Mouse (Mus musculus): ENCODE measurements around the gene Pmfbp1.
"Not testable (repeated sequence)": the region's sequence is repeated elsewhere in the genome, so short reads cannot be mapped to it uniquely, and the experiment has no call there.

Pmfbp1 gene

DNA sequence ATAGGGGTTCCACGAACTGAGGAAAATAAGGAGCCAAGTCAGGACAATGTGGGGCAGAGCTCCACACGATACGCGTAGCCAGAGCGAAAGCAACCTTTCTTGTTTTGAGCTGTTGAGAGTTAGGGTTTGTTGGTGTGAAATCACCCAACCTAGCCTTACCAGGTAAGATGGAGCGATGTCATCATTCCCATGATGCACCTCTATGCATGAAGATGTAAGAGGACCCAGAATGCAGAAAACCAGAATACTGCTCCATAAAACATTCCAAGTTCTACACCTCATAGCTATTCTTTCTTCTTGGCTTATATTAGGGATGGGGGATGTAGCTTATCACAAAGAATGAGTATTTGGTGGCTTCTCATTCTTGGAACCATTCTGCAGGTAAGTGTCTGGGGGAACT, at the start of gene Pmfbp1:
TSS of gene Pmfbp1 (plus strand) at position 301 of the 400 bp plus-strand sequence.
- no peak for DNase-seq (ENCODE audit: low read depth)

DNA sequence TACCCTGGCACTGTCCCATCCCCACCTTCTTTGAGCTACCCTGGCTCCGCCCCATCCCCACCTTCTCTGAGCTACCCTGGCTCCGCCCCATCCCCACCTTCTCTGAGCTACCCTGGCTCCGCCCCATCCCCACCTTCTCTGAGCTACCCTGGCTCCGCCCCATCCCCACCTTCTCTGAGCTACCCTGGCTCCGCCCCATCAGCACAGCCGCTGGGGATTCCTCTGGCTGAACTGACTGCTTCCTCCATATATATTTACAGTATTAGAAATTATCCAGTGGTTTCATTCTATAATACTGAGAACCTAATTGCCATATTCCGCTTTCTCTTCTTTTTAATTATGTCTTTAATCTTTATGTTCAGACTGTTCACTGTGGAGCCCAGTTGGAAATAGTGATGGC, 46.9 kb upstream of the Pmfbp1 start:
- DNase-seq (ENCODE audit: low read depth) = not testable (repeated sequence)

DNA sequence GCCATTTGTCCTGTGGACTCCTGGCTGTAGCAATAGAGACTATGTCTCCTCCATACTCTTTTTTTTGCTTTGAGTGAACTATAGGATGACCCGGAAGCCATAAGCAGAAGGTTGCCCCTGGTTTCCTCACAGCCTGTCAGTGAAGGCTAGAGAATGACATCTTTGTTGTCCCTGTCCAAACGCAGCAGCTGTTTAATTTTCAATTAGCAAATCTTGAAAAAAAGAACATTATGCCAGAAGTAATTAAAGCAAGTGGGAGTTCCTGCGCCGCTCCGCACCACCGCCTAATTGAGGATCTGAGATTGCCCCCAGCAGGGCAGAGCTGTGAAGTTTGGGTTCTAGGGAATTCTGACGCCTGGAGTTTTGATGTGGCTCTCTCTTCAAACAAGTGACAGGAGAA, 42.8 kb upstream of the Pmfbp1 start:
- DNase-seq (ENCODE audit: low read depth) = no peak

DNA sequence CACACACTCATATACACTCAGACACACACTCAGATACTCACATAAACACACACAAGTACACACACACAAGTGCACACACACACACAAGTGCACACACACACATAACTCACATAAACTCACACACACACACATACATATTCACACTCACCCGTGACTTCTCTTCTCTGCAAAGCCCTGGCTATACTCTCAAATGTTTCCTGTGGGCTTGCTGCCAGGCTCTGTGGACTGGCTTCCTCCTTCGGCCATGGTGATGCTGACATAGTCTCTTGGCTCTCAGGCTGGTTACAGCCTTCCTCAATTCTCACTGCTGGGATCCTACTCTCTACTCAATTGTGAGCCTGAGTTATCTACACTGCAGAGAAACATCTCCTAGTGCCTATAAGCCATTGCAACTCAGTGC, 38.7 kb upstream of the Pmfbp1 start:
- peak; percentile 8 for DNase-seq (ENCODE audit: low read depth)

DNA sequence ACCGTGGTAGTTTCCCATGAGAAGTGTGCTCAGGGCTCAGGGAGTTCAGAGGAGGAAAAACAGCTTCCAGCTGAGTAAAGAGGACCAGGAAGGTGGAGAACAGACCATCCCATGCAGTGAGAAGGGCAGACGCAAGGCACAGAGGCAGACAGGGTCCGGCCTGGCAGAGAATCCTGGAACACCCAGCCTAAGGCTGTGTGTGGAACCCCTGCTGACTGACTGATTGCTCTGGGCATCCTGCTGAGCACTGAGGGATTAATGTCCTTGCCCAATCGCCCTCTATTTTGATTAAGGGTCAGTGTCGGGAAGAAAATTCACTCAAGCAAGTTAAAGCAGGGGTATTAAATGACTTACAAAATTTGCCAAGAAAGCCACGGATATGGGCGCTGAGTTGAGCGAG, 36.4 kb upstream of the Pmfbp1 start:
- DNase-seq (ENCODE audit: low read depth) = no peak

DNA sequence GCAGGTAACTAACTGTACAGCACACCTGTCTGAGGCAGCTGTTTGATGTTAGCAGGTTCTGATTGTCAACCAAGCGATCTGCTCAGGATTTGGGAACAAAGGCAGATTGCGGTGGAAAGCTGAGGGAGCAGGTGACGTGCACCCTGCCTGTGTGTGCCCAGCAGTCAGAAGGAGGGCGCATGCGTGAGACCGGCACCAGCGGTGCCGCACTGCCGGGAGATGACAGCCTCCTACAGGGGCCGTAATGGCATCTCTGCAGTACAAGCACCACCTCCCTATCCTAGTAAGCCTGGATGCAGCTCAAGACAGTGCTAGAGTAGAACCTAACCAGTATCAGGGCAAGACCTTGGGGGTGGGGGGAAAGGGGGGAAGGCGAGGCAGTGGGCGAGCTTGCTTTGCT, 35.2 kb upstream of the Pmfbp1 start:
- no peak for DNase-seq (ENCODE audit: low read depth)

DNA sequence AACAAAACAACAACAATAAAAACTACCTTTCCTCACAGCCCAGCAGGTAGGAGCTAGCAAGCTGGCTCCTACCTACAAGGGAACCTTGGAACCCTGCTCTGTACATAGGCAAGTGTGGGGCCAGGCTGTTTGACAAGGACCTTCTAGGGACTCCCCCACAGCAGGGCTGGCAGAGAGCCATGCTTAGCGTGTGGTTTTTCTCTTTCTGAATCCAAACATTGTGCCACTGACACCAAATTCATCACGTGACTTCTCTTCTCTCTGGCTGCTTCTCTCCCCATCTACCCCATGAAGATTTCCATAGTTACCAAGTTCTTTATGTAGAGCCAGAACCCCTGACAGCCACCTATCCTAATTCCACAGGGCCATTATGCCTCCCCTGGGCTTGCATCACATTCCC, 30.8 kb upstream of the Pmfbp1 start:
- DNase-seq (ENCODE audit: low read depth) = no peak

DNA sequence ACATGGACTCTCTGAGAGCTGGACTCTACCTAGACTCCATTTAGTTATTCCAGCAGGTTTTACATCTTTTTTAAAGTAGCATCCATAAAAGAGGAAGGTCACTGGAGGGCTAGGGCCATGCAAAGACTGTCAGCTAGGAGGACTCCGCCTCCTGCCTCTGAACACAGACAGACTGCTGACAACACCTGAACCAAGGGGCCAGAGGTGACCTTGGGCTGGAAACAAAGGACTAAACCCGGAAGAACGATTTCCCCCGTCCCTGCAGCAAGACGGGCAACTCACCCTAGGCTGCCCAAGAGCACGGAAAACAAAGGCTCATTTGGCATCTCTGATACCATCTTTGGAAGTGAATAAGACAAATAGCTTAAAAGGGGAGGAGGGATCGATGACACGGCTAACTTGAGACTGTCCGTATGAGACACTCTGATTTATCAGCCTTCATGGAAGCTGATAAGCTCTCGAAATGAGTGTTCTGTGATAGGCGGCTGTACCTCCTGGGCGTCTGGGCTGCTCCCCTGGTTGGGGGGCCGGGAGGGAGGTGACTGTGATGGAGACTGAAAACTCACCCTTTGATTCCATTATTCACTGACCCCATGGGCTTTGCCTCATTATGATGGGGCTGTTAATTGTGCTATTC, 30.0 kb upstream of the Pmfbp1 start:
- DNase-seq (ENCODE audit: low read depth) = no peak

DNA sequence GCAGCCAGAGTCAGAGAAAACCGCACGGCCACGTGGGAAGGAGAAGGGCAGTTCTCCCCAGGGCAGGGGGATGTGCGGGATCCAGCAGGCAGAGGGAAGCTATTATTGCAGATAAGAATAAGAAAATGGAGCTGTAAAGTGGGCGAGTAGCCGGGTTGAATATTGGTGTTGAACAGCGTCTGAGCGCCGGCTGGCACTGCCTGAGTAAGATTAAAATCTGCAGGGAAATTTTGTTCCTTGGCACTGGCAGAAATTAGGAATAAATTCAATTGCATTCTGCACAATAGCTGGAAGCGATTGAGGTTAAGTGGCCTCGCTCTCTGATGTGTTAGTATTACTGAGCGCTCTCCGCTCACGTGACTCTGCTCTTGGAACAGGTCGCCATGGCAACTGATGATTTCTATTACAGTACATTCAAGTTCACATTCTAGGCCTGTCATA, 29.4 kb upstream of the Pmfbp1 start:
- DNase-seq (ENCODE audit: low read depth) = peak; percentile 34

DNA sequence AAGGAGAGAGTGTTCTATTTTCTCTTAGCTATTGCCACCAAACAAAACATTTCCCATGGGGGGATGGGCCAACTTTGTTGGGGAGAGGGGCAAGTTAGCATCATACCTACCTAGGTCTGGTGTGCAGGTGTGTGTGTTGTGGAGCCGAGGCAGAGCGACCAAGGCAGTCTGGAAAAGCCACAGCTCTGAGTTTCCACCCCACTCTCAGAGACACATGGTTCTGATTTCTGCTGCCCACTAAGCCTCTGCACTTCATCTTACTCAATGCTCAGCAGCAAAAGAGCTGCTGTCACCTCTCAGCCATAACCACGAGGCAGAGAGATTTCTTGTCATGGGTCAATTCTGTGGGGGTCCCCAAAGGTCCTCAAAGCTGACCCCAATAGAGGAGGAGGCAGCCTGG, 28.8 kb upstream of the Pmfbp1 start:
- no peak for DNase-seq (ENCODE audit: low read depth)

DNA sequence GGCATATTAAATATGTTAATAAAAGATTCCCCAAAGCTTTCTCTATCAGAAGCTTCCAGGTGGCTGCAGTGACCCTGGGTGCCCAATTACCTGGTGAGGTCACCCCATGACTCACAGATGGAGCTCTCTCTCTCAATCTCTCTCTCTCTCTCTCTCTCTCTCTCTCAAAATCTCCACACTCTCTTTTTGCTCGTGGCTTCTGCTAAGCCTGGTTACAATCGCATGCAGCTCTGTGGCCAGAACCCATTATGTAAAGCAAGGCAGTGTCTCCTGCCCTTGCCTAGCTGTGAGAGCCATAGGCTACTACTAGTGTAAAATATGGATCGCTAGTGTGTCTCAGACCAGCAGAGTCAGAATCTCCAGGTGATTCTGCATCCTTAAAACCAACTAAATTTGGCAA, 28.1 kb upstream of the Pmfbp1 start:
- DNase-seq (ENCODE audit: low read depth) = no peak

DNA sequence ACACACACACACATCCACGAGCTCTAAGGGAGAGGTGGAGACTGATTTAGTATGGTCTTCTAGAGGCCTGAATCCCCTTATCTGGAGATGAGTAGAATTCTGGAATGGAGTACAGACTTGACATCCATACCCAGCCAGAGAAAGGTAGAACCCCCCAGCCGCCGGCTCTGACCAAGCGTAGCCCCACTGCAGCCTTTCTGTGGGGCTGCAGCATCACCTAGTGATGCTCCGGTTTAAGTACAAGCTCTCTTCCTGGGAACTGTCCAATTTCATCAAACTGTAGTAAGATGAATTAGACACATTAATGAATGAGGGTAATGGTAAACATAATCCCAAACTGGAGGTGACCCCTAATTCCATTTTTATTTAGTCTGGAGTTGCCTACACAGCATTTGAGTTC, 26.3 kb upstream of the Pmfbp1 start:
- DNase-seq (ENCODE audit: low read depth) = no peak

DNA sequence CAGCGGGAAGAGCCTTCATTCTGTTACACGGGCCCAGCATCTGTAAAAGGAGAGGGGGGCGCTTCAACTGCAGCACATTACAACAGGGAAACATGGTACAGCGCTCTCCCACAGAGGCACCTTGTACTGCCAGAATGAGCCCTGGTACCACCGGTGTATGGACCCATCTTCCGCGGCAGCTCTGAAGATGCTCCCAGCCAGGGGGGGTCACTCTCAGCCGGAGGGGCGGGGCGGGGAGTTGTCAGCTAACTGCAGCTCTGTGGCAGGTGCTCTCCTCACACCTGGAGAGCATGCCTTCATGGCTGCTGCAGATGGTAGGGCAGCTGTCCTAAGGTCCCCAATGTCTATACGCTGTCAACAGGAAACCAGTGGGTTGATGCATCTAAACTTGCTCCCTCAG, 25.7 kb upstream of the Pmfbp1 start:
- DNase-seq (ENCODE audit: low read depth) = no peak

DNA sequence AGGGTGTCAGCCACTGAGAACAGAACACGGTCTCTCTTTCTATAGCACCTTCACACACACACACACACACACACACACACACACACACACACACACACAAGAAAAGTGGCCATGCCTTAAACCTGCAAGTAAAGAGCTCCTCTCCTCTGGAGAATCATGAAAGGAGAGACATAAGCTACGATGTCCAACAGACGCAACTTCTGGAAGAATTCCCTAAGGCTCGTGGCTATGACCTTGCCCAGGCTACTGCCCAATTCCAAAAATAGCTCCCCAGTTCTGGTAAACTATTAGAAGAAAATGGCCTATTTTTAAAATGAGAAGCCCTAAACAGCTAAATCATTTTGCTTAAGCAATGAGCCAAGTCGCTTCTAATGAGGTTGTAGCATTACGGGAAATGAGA, 22.0 kb upstream of the Pmfbp1 start:
- no peak for DNase-seq (ENCODE audit: low read depth)

DNA sequence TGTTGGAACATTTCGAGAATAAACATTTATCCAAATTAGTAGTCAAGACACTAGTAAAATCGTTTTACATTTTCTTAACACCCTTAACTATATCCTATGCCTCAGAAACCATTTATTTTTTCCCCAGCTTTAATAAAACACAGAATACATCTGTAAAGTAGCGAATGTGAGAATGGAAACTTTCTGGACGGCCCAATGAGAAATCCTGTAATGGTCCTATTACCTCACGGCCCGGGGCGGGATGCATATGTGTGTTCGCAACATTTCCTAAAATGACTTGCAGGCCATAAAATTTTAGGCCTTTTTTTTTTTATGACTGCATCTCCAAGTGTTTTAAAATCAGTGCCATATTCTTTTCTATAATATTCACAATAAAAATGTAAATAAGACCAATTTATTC, 21.4 kb upstream of the Pmfbp1 start:
- DNase-seq (ENCODE audit: low read depth) = no peak

DNA sequence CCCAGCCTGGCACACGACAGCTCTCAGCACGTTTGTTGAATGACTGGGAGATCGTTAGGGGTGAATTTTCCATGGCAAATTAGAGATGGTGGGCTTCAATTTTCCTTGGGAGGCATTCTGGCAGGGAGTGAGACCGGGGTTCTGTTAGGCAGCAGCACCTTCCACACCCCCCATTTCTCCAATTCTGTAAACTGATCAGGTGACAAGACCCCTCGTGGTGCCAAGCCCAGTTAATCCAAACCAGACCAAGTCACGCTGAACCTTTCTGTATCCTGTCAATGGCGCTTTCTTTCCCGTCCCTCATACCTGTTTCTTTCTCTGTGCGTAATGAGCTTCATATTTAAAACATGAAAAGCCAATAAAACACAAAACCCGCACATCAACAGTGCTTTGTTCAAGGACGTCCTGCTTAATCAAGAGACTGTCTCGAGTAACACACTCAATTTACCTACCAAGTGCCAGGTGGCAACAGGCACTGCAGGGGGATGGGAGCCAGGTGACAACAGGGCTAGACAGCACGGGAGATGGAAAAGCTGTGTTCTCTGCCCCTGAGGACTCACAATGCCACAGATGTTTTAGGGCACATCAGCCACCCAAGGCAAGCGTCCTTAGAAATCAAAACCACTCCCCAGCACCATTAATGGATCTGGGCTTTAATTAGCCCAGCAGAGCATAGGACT, 19.2 kb upstream of the Pmfbp1 start:
- DNase-seq (ENCODE audit: low read depth) = no peak

DNA sequence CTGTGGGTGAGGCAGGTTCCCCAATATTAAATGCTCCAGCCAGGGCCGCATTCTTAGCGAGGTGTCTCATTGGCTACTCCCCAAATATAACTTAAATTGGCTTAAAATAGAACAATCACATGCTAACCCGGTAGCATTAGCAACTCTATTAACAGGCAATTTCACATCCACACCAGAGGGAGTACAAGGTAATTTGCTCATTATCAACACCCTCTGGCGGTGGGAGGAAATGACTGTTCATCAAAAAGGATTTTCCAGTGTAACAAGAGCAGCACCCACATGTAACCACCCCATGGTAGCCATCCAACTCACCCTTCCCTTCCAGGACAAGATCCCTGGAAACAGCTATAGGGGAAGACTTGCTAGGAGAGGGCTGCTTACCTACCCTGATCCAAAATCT, 18.4 kb upstream of the Pmfbp1 start:
- DNase-seq (ENCODE audit: low read depth) = no peak

DNA sequence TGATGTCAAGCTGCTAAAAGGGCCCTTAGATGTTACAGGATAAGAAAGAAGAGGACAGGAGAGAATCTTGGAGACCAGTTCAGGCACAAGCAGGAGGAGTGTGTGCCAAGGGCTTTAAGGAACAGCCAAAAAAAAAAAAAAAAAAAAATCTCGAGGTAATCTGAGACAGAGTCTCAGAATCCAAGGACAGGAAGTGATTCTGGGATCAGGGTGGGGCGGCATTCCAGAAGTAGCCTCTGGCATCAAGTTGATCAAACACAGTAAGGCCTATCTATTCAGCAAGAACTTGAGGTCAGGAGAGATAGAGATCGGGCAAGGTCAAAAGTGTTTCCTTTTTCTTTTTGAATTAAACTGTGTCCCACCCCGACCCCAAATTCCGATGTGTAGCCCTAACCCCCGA, 15.2 kb upstream of the Pmfbp1 start:
- no peak for DNase-seq (ENCODE audit: low read depth)

DNA sequence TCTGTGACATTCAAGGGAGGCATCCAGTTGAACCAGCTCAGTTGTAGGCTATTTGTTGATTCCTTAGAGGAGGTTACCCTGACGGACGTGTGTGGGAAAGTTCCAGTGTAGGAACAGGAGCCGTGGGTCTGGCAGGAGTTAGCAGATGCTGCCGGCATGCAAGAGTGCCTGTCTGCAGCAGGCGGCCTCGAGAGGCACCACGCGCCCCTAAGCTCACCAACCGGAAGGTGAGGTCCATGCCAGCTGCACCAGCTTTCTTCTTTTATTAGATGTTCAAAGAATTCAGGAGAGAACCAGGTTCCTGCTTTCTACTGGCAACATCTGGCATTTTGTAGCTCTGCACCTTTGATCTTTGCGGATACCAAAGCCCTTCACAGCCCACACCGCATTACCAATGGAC, 9.1 kb upstream of the Pmfbp1 start:
- DNase-seq (ENCODE audit: low read depth) = no peak

DNA sequence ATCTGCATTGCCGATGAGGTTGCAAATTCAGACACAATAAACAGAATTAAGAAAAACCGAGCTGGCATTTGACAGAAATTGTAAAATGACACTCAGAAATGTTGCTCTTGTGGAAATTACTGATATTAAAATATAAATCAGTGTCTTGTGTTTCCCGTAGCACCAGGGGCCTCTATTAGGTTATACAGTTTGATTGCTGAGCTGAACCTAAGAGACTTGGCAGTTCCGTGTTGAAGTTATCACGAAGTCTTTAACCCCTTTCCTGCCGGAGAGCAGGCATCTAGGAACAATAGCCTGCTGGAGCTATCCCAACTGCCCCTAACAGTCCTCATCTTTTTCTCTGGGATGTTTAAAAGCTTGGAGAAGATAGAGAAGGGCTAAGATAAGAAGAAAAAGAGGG, 8.3 kb upstream of the Pmfbp1 start:
- no peak for DNase-seq (ENCODE audit: low read depth)

DNA sequence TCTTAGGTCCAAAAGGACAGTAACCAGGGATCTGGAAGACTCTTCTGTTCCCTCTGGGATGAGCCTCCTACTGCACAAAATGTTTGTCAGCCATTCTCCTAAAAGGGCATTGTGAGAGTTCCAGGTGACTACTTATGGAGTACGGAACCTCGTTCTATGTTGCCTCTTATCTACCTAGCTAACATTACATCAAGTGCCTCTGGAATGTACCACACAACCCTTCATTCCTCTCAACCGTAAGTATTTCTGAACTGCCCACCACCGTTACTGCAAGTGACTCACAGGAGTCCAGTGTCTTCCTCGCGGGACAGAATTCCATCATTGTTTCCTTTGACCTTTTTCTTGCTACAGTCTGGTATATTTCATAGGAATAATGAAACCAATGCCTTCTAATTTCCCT, 1.0 kb upstream of the Pmfbp1 start:
- no peak for DNase-seq (ENCODE audit: low read depth)

DNA sequence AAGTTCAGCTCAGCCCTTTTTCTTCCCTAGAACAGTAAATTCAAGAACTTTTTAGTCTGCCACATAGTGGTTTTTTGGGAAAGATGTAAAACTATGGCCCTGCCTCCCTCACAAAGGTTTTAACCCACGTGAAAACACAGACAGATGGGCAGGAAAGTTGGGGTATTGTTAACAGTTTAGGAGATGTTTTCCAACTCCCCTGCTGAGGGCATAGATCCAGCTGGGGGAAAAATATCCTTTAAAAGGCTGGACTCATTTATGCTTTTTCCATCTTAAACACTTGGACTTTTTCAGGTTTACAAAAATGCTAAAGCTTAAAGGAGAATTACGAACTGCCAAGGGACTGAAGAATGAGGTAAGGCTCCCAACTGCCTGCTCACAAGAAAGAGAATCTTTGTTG, 774 bp downstream of the Pmfbp1 start:
- DNase-seq (ENCODE audit: low read depth) = no peak

DNA sequence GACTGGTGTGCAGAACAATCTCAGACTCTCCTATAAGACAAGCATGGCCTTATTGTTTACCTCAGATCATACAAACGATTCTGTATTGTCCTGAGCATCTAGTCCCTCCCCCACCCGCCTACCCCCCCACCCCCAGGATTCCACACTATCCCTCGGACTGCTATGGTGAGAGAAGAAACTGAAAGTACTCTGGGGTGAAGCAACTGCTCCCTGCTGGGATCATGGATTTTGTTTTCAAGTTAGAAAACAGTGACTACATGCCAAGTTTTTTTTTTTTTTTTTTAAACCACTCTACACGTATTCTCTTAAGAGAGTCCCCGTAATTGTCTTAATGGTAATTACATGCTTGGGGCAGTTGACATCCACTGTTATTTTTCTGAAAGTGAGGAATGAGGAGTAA, 3.6 kb downstream of the Pmfbp1 start:
- peak; percentile 24 for DNase-seq (ENCODE audit: low read depth)

DNA sequence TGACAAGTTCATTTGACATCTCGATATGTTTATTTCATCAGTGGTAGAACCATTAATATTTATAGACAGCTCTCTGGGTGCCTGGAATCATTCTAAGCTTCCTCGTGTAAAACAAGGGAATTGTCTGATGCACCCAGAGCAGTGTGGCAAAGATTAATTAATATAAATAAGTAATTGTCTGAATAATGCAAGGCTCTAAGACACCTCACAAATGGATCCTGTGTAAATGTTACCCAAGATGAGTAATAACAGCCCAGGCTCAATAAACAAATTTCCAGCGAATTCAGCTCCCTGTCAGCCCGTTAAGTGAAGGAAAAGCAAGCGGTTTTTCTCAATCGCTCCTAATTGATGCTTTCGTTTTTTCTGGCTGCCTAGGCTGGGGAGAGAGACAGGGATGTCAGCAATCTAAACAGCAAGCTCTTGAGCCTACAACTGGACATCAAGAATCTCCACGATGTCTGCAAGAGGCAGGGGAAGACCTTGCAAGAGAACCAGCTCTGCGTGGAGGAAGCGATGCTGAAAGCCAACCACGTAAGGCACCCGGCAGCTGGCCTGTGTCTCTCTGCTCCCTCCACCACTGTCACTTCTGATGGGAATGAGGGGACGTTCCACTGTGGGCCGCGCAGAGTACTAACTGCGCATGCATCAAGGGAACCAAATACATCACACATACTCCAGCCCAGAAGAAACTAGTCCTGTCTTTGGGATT, 5.3 kb downstream of the Pmfbp1 start:
- DNase-seq (ENCODE audit: low read depth) = no peak
